Mouse (Mus musculus) spleen, postnatal 36 days (tissue): ENCODE data around the gene Dnajc7.

Experiments used
- DNase-seq, 2 experiments: peaks; one replicate each; pipeline ENCODE4 v3.0.0; 2022; ENCODE audit warnings: low spot score in 2 of 2, mixed read lengths in 1 of 2

Dnajc7 gene

GRCm38 (mm10) chr11:100581756-100582155 lies 38.2 kb downstream of the Dnajc7 start:
- no peak for DNase-seq

GRCm38 (mm10) chr11:100580275-100580674 lies 39.7 kb downstream of the Dnajc7 start:
- peak; percentile 73 to 79 for DNase-seq

- no peak for DNase-seq
Measured at GRCm38 (mm10) chr11:100579116-100579799, 40.7 kb downstream of the Dnajc7 start.

GRCm38 (mm10) chr11:100577852-100578599 lies 41.9 kb downstream of the Dnajc7 start:
- DNase-seq, result peak; percentile 82 to 83

GRCm38 (mm10) chr11:100576256-100576655 lies 43.7 kb downstream of the Dnajc7 start:
- DNase-seq, result no peak

- DNase-seq, result no peak
Measured at GRCm38 (mm10) chr11:100575484-100575855, 44.5 kb downstream of the Dnajc7 start.

- peak; percentile 89 to 90 for DNase-seq
Measured at GRCm38 (mm10) chr11:100574708-100575483, 45.1 kb downstream of the Dnajc7 start, which contains the start of gene Cnp. Gene Cnp, plus strand, starts transcription at chr11:100574904.

GRCm38 (mm10) chr11:100574188-100574587 lies 45.8 kb downstream of the Dnajc7 start:
- DNase-seq, result peak in 1 of 2 experiments; percentile 48

- DNase-seq, result peak in 1 of 2 experiments; percentile 50
Measured at GRCm38 (mm10) chr11:100571202-100571567, 48.8 kb downstream of the Dnajc7 start.

GRCm38 (mm10) chr11:100570430-100571201 lies 49.4 kb downstream of the Dnajc7 start:
- peak; percentile 67 to 72 for DNase-seq

- no peak for DNase-seq
Measured at GRCm38 (mm10) chr11:100569789-100570188, 50.2 kb downstream of the Dnajc7 start.

GRCm38 (mm10) chr11:100568692-100569091 lies 51.3 kb downstream of the Dnajc7 start:
- DNase-seq, result no peak

- DNase-seq, result peak; percentile 56 to 58
Measured at GRCm38 (mm10) chr11:100567815-100568245, 52.1 kb downstream of the Dnajc7 start.

- no peak for DNase-seq
Measured at GRCm38 (mm10) chr11:100567229-100567628, 52.7 kb downstream of the Dnajc7 start.

GRCm38 (mm10) chr11:100564703-100565102 lies 55.3 kb downstream of the Dnajc7 start:
- no peak for DNase-seq

- no peak for DNase-seq
Measured at GRCm38 (mm10) chr11:100564297-100564696, 55.7 kb downstream of the Dnajc7 start.

GRCm38 (mm10) chr11:100561748-100562147 lies 58.2 kb downstream of the Dnajc7 start:
- no peak for DNase-seq

GRCm38 (mm10) chr11:100559476-100559875 lies 60.5 kb downstream of the Dnajc7 start:
- no peak for DNase-seq

GRCm38 (mm10) chr11:100557563-100557962 lies 62.4 kb downstream of the Dnajc7 start:
- DNase-seq, result no peak

- DNase-seq, result peak; percentile 82 to 85
Measured at GRCm38 (mm10) chr11:100555583-100555982, 64.4 kb downstream of the Dnajc7 start.

- no peak for DNase-seq
Measured at GRCm38 (mm10) chr11:100552842-100553241, 67.1 kb downstream of the Dnajc7 start.
